Mouse (Mus musculus): Measurements from ENCODE around the gene Atp8a2.
"Not testable (repeated sequence)": the region's sequence is repeated elsewhere in the genome, so short reads cannot be mapped to it uniquely, and the experiment has no call there.

Atp8a2 gene

DNA sequence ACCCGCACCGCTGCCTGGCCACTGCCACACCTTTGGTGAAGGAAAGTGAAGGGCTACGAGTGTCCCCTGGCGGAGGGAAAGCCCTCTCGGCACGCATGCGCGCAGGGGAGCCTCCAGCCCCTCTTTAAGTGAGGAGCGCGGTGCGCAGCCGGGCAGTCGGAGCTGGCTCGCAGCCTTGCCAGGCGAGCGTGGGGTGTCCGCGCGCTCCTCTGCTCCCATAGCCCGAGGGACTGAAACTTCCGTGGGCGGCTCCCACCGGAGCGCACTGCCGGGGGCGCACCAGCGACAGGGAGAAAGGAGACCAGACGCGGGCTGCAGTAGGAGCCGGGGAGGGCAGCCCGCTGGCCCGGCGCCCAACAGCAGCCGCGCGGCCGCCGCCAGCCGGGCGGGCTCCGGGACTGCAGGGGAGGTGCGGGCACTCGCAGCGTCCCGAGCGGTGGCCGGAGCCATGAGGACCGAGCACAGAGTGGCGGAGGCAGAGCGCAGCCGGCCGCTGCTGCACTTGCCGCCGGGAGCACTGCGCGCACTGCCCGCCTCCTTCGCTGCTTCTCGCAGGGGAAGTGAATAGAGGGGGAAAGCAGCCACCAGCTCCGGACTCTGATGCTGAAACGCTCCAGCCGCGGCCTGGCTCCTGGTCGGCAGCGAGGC, 571.7 kb downstream of the Atp8a2 start, which contains the start of gene Shisa2:
TSS of gene Shisa2 (plus strand) at position 151 of the 648 bp plus-strand sequence.
- no peak for DNase-seq (ENCODE audit: extremely low read depth, insufficient read length, low spot score)

DNA sequence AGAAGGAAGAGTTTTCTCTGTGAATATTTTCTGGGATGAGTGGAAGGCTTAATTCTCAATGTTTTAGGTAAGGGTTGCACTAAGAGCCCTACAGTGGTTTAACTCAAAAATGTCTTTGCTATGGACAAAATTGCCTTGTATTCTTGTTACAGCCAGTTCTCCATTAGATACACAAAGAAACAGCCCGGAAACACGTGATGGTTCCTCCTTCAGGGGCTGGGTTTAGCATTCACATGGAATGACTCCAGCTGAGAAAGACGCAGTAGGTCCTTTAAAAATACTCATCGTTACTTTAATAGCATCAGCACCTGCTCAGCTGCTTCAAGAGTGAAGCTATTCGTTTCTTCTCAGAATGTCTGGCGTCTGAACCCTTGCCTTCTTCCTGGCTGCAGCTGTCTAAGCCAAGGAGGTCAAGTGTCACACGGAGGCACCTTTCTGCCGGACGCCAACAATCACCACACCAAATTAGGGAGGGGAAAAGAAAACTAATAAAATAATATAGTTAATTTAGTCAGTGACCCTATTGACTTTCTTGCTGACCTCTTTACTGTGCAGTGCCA, 572.6 kb downstream of the Atp8a2 start:
- DNase-seq (ENCODE audit: extremely low read depth, insufficient read length, low spot score): no peak

DNA sequence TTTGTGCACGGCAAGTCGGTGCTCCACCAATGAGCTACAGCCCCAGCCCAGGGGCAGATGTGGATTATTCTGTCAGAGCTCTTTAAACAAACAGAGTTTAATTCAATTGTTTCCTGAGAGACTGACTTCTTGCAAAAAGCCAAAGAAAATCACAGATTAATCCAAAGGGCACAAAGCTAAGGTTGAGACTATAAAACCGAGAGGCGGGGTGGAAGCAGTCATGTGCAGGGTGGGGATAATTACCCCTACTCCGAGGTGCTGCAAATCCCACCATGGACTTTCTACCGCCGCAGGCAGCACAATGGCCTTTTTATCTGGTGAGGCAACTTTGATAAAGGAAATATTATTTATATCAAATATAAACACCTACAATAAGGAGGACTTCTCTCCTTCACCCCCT, 580.2 kb downstream of the Atp8a2 start:
- DNase-seq (ENCODE audit: extremely low read depth, insufficient read length, low spot score): no peak

DNA sequence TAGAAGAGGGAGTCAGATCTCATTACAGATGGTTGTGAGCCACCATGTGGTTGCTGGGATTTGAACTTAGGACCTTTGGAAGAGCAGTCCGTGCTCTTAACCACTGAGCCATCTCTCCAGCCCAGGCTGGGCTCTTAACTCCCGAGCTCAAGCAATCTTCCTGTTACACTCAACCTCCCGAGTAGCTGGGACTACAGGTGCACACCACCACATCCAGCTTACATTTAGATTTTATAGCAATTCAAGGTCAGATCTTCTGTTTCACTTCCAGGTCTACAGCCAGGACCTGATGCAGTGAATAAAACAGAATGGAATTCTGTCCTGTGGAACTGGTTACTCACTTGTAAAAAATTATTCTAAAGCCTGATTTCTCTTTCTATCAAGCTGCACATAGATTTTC, 582.8 kb downstream of the Atp8a2 start:
- DNase-seq (ENCODE audit: extremely low read depth, insufficient read length, low spot score): not testable (repeated sequence)

DNA sequence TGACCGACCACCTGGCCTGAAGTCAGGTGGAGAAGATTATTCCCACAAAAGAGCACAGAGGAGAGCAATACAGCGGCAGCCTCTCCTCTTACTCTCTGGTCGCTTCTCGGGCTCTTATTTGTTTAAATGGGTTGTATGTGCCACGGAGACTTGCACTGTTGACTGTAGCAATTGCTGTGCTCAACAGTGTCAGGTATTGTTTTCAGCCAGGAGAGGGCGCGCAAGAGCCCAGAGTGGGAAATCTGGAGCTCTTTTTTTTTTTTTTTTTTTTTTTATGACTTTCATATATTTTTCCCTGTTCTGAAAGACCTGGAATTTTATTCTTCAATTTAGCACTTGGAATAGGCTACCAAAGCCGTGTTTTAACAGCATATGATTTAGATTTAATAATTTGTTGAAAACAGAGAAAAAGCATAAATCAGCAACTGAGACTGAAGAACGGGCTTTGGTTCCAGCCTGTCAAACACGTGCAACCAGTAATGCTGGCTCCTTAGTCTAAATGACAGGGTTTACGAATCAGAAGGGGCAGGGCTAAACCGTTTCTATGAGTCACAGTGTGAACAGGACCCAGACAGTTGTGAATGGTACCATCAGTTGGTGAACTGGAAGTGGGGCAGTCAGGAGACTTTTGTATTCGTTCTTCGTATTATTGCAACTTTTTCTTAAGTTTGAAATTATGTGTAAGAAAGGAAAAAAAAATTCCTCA, 583.9 kb downstream of the Atp8a2 start:
- no peak for DNase-seq (ENCODE audit: extremely low read depth, insufficient read length, low spot score)

DNA sequence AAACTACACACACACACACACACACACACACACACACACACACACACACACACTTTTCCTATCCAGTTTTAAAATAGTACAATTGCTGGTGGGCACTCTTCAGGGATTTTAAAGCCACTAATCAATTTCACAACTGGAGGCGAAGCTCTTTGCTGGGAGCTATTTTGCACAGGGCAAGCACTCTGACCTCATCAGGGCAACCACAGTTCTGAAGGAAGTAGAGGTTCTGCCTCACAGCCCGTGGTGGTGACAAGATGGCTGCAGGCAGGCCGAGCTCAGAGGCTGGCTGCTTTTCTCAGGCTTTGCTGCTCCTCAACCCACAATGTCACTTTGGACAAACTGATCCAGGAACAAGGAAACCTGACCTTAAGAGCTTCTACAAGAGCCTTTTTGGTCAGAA, 590.0 kb downstream of the Atp8a2 start:
- no peak for DNase-seq (ENCODE audit: extremely low read depth, insufficient read length, low spot score)

DNA sequence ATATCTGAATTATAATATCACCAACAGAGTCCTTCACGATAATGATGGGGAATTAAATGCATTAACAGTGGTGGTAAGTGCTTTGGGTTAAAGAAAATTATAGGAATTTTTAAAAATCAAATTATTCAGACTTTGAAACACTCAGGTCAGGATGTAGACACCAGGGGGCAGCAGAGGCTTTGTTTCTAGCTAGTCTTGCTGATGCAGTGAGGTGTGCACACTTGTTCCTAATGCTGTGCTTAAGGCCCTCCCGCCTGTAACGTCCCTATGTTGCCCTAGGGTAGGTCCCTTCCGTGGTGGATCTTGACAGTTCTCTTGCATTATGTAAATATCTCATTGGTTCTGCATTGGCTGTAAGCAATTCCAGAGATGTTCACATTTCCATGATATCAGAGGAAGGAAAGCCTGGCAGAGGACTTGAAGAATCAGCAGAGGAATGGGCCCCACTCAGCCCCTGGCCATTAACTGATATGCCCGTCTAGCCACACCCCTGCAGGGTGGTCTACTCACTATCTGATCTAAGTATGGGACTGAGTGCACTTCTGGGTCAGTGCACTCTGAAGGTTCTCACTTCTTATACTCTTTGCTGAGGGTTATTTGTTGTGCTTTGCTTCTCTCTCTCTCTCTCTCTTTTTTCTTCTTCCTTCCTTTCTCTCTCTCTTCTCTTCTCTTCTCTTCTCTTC, 591.2 kb downstream of the Atp8a2 start:
- no peak for DNase-seq (ENCODE audit: extremely low read depth, insufficient read length, low spot score)

DNA sequence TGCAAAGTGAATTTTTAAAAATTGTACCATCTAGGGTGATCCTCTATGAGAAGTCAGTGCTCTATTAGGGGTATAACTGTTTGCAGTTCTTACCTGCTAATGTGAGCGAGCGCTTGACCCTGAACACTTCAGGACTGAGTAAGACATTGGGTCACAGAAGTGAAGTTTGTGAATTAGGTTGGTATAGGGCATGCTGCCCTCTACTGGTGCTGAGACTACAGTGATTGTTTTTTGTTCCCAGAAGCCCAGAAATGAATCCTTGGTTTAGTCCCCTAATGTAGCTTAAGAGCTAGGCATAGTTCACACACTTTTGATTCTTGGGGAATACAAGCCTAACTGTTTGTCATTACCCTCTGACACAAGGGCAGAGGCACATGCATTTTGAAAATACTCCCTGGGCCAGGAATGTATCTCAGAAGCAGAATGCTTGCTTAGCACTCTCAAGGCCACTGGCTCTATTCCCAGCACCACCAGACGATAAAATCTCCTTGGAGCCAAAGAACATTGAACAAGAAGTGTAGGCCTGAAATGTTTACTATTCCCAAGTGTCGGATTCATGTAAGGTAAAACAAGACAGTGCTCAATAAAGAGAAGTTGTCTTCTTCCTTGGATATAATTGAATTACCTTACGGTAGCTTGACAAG, 592.9 kb downstream of the Atp8a2 start:
- DNase-seq (ENCODE audit: extremely low read depth, insufficient read length, low spot score): no peak

DNA sequence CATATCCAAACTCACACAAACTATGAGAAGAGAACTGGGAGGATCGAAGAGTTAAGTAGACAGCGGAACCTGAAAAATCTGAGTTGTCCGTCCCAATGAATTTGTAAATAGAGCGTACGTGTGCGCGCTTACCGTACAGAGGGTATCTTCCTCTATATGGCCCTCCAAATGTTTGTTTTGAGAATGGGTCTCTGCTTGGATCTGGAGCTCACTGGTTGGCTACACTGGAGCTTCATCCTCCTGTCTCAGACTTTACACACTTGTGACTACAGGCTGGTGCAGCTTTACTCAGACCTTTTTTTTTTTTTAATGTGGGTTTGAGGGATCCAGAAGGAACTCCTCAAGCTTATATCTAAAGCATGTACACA, 598.7 kb downstream of the Atp8a2 start:
- no peak for DNase-seq (ENCODE audit: extremely low read depth, insufficient read length, low spot score)

DNA sequence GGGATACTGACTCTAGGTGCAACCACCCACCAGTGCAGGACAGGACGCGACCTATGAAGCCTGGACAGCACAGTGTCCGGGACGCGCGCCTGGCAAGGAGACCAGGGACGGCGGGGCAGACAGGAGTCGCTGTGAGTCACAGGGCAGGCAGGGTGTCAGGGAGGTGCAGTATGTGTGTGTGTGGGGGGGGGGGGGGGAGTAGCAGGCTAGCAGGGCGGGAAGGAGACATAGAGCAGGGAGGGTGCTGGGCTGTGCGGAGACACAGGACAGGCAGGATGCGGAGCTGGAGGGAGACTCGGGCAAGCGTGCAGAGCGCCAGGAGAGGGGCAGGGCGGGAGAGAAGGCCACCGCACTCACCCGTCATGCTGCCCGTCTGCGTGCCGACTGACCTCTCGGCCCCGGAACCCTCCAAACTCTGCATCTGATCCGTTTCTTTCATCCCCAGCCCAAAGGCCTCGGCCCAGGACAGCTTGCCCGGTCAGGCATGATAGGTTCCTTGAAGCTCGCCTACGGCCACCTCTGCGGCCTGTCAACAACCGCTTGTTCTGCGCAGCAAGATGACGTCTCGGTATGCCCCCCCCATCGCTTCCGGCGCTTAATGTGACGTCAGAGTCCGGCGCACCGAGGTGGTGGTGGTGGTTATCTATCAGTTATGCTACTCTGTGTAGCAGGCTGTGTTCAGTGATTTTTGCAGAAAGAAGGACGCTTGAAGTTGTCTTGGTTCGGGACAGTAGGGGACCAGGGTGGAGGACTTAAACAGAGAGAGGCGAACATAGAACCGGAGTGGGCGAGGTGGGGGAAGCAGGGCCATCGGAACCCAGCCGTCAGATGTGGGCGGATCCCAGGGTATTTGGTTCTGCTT, 599.4 kb downstream of the Atp8a2 start, which contains the start of gene Cdadc1:
TSS of gene Cdadc1 (minus strand) at position 562 of the 862 bp plus-strand sequence.
- DNase-seq (ENCODE audit: extremely low read depth, insufficient read length, low spot score): peak; percentile 87

DNA sequence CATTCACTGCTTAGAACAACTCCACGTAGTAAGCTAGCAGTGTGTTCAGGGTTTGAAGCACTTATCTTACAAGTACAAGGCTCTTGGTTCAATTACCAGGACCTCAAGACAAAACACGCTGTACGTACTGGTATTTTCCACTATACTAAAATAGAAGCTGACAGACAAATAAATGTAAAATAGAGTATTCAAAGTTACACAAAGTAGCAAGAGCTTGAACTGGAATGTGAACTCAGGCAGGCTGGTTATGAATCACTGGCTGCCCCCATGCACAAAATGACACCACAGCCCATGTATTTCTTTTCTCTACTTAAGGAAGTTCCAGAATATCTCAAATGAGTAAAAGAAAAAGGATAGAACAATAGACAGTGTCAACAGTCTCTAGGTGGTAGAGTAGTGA, 602.0 kb downstream of the Atp8a2 start:
- DNase-seq (ENCODE audit: extremely low read depth, insufficient read length, low spot score): no peak

DNA sequence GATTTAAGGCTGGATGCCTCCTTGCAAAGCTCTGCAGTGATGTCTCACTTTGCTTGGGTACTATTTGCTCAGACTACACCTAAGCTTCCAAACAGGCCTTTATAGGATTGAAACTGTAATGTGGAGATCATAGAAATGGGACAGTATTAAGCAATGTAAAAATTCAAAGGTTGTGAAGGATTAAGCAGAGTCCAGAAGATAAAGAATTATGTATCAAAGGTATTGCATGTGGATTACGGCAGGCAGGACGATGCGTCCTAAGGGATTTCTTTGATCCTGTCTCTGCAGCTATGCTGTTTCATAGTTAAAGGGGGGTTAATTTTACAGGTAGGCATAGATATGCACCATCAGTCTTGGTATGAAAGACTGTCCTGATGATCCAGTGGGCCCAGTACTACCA, 604.4 kb downstream of the Atp8a2 start:
- no peak for DNase-seq (ENCODE audit: extremely low read depth, insufficient read length, low spot score)

DNA sequence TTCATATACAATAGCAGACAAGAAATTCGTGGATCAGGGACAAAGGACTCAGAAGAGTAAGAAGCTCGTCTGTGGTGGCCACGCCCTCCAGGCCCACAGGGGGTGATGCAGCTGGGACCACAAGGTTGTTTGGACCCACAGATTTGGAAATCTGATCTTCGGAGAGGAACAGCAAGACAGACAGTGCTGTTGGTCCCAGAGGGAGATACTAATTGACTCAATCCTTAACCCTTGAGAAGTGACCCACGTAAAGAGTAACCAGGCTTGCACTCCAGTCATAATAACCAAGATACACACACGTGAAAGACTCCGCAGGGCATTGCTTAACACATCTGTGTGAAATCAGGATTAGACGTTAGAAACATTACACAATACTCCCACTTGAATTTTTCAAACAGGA, 605.1 kb downstream of the Atp8a2 start:
- no peak for DNase-seq (ENCODE audit: extremely low read depth, insufficient read length, low spot score)

DNA sequence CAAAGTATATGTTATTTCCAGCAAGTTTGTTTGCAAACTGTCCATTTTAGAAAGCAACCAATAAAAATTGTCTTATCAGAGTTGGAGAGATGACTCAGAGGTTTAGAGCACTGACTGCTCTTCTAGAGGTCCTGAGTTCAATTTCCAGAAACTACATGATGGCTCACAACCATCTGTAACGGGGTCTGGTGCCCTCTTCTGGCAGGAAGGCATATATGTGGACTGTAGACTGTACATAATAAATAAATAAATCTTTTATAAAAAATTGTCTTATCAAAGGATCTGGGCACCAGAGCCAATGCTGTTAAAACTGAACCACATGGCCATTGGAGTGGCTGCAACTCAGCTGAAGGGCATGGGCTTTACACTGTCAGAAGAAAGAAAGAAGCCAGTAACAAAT, 606.4 kb downstream of the Atp8a2 start:
- DNase-seq (ENCODE audit: extremely low read depth, insufficient read length, low spot score): no peak
